9 mouse cellular contexts compared by ENCODE assay signal in the genomic region with DNA sequence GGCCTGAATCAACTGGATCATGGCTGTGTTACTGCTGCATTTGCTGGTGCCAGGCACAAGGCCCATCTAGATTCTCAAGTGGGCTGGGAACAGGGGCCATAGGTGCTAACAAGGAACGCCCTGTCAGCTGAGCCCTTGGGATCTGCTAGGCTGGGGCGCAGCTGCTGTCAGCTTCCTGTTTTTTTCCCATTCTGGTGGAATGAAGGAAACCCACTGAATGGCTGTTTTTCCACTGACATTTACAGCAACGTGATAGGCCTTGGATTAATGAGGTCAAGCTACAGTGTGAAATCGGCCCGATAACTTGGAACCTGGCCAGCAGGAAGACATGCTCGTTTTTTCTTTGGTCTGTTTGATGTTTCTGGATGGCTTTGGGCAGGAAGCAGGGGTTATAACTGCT. TPM values are rescaled to one million over a fixed set of nuclear protein-coding genes. Genes with fewer than 3 reads are reported as not detected.
DNase-seq lines count a peak whose midpoint lies in the region; ATAC-seq and TF ChIP-seq lines count a peak whose summit lies in the region.
"Had no signal": no experiment of that assay in that cellular context is flagged by ENCODE, and none has a peak within 500 bp of the region (broad histone marks: within the 10 kb centered on the region; RNA-seq: fewer than 3 reads in every experiment).

No protein-coding gene starts in this region.

- ATAC-seq in neural tube, embryonic 11.5 days (ENCODE audit: insufficient read depth, low FRiP score, low TSS enrichment) = no peak
- ATAC-seq in heart, embryonic 16.5 days (replicated peaks; ENCODE audit: extremely low read depth, insufficient read depth, low FRiP score) = peak; percentile 52
- no peak for ATAC-seq in midbrain, postnatal 0 days (ENCODE audit: low FRiP score)

- H3K27me3 ChIP-seq in neural tube, embryonic 11.5 days (ENCODE audit: control insufficient read depth, insufficient read depth, low read length) = peaks cover 14% of the 10 kb centered on the region
- H3K27me3 ChIP-seq in heart, embryonic 16.5 days (ENCODE audit: control insufficient read depth, insufficient read depth, low read length) = peaks cover 17% of the 10 kb centered on the region
- H3K27me3 ChIP-seq in midbrain, postnatal 0 days (ENCODE audit: insufficient read depth, low read length) = no peaks in the 10 kb centered on the region

- no peaks in the 10 kb centered on the region for H3K36me3 ChIP-seq in neural tube, embryonic 11.5 days (ENCODE audit: control insufficient read depth, insufficient read depth, low read length)
- H3K36me3 ChIP-seq in heart, embryonic 16.5 days (ENCODE audit: control insufficient read depth, insufficient read depth) = no peaks in the 10 kb centered on the region
- no peaks in the 10 kb centered on the region for H3K36me3 ChIP-seq in midbrain, postnatal 0 days (ENCODE audit: insufficient read depth, low read length)

- H3K9ac ChIP-seq in neural tube, embryonic 11.5 days (ENCODE audit: low read length) = no peak overlapping the region
- no peak overlapping the region for H3K9ac ChIP-seq in heart, embryonic 16.5 days (ENCODE audit: low read length)
- H3K9ac ChIP-seq in midbrain, postnatal 0 days (replicated peaks; ENCODE audit: low read length, poor library complexity, severe bottlenecking) = no peak overlapping the region
- H3K9ac ChIP-seq: liver, embryonic 14.5 days had no signal

- 0 out of 2 replicates have a peak overlapping the region, but pooled peaks have one; percentile 10 for H3K27ac ChIP-seq in neural tube, embryonic 11.5 days (ENCODE audit: low read depth, low read length)
- peak overlapping the region; percentile 62 for H3K27ac ChIP-seq in brown adipose tissue, adult 24 weeks (replicated peaks; ENCODE audit: low read depth, low read length)
- H3K27ac ChIP-seq in heart, embryonic 16.5 days (ENCODE audit: low read length) = peak overlapping the region; percentile 79
- peak overlapping the region; percentile 21 for H3K27ac ChIP-seq in midbrain, postnatal 0 days (ENCODE audit: low read depth, low read length)
- H3K27ac ChIP-seq: liver, embryonic 14.5 days had no signal

- TF ChIP-seq CTCF in midbrain, postnatal 0 days (IDR thresholded peaks at IDR 0.05) = no peak

- no peak overlapping the region for H3K4me3 ChIP-seq in neural tube, embryonic 11.5 days (ENCODE audit: low read depth, low read length)
- H3K4me3 ChIP-seq in brown adipose tissue, adult 24 weeks (ENCODE audit: insufficient read depth, low read depth, low read length) = no peak overlapping the region
- no peak overlapping the region for H3K4me3 ChIP-seq in heart, embryonic 16.5 days (ENCODE audit: low read length)
- no peak overlapping the region for H3K4me3 ChIP-seq in midbrain, postnatal 0 days (ENCODE audit: low read depth, low read length)

- H3K4me2 ChIP-seq in neural tube, embryonic 11.5 days (ENCODE audit: low read depth) = no peak overlapping the region
- H3K4me2 ChIP-seq in heart, embryonic 16.5 days (ENCODE audit: low read depth, low read length) = no peak overlapping the region
- H3K4me2 ChIP-seq in midbrain, postnatal 0 days (ENCODE audit: low read depth, low read length, poor library complexity, severe bottlenecking) = no peak overlapping the region

- WGBS in neural tube, embryonic 11.5 days = 26% methylated on average over 6 of the region's 6 CpGs
- WGBS in heart, embryonic 16.5 days = 32% methylated on average over 6 of the region's 6 CpGs
- 11% methylated on average over 6 of the region's 6 CpGs for WGBS in midbrain, postnatal 0 days

- peaks cover 16% of the 10 kb centered on the region for H3K4me1 ChIP-seq in neural tube, embryonic 11.5 days (ENCODE audit: control insufficient read depth, insufficient read depth, low read length)
- peaks cover 8% of the 10 kb centered on the region for H3K4me1 ChIP-seq in brown adipose tissue, adult 24 weeks (ENCODE audit: control insufficient read depth, insufficient read depth, insufficient read length, low read length)
- peaks cover 20% of the 10 kb centered on the region for H3K4me1 ChIP-seq in heart, embryonic 16.5 days (ENCODE audit: control insufficient read depth, insufficient read depth, low read length)
- H3K4me1 ChIP-seq in midbrain, postnatal 0 days (ENCODE audit: insufficient read depth, low read length) = peaks cover 22% of the 10 kb centered on the region

- peak; percentile 38 for DNase-seq in neural tube, embryonic 11.5 days (ENCODE audit: low spot score)
- no peak for DNase-seq in neural tube, embryonic 10.5 days (ENCODE audit: extremely low spot score, low spot score)
- peak; percentile 83 for DNase-seq in kidney, postnatal 10 days
- peak; percentile 66 for DNase-seq in midbrain, postnatal 0 days (ENCODE audit: low spot score)
- no peak for DNase-seq in frontal cortex, postnatal 10 days (ENCODE audit: low spot score in 2 of 2)
- no peak for DNase-seq in right cerebral cortex, postnatal 25 days

- no peaks in the 10 kb centered on the region for H3K9me3 ChIP-seq in neural tube, embryonic 11.5 days (ENCODE audit: control insufficient read depth, low read length)
- H3K9me3 ChIP-seq in heart, embryonic 16.5 days (replicated peaks; ENCODE audit: control insufficient read depth, low read length) = no peaks in the 10 kb centered on the region
- no peaks in the 10 kb centered on the region for H3K9me3 ChIP-seq in midbrain, postnatal 0 days (ENCODE audit: low read length)

RNA-seq across cellular contexts. Expression of a gene that starts 7.6 kb away (rescaled TPM):
- polyA plus RNA-seq in neural tube, embryonic 11.5 days (2014; fragmentation: Nextera tagmentation; extraction: Ambion mirVana) = 3.9 and 4.0 TPM in 2 replicates
- polyA plus RNA-seq in brown adipose tissue, adult 24 weeks (2012; ENCODE audit: insufficient read depth, insufficient read length, missing spikeins) = 1.1 and 2.3 TPM in 2 replicates
- polyA plus RNA-seq in heart, embryonic 16.5 days (2015; fragmentation: Nextera tagmentation; extraction: Ambion mirVana) = 7.1 and 8.2 TPM in 2 replicates
- 30.8 and 32.2 TPM in 2 replicates for total RNA-seq in midbrain, postnatal 0 days (2014; rRNA removed)
- 31.0 and 31.6 TPM in 2 replicates for polyA plus RNA-seq in midbrain, postnatal 0 days (2015; fragmentation: Nextera tagmentation; extraction: Ambion mirVana)

RNA-seq across cellular contexts. Expression of a gene that starts 48.1 kb away (rescaled TPM):
- 15.1 and 16.6 TPM in 2 replicates for polyA plus RNA-seq in neural tube, embryonic 11.5 days (2014; fragmentation: Nextera tagmentation; extraction: Ambion mirVana)
- polyA plus RNA-seq in brown adipose tissue, adult 24 weeks (2012; ENCODE audit: insufficient read depth, insufficient read length, missing spikeins) = 3.5 and 3.9 TPM in 2 replicates
- polyA plus RNA-seq in heart, embryonic 16.5 days (2015; fragmentation: Nextera tagmentation; extraction: Ambion mirVana) = 5.6 and 6.1 TPM in 2 replicates
- 18.5 and 25.4 TPM in 2 replicates for total RNA-seq in midbrain, postnatal 0 days (2014; rRNA removed)
- polyA plus RNA-seq in midbrain, postnatal 0 days (2015; fragmentation: Nextera tagmentation; extraction: Ambion mirVana) = 8.8 and 10.6 TPM in 2 replicates

Comparison
In these comparisons a context has a peak if more than half of its experiments do, and no peak if none do; other contexts are left out.
1. DNase-seq: peak in neural tube, embryonic 11.5 days (single experiment), kidney, postnatal 10 days (single experiment) and midbrain, postnatal 0 days (single experiment); none in neural tube, embryonic 10.5 days (single experiment), frontal cortex, postnatal 10 days (0 of 2) and right cerebral cortex, postnatal 25 days (single experiment).
2. H3K27ac ChIP-seq: peak in every context shown above with its lines; median percentile 79 in heart, embryonic 16.5 days; 62 in brown adipose tissue, adult 24 weeks; 21 in midbrain, postnatal 0 days; 10 in neural tube, embryonic 11.5 days.